Mouse (Mus musculus): ENCODE data around the gene Wdr43.

- TF ChIP-seq CTCF (IDR thresholded peaks at IDR 0.05 in 2 of 3, conservative IDR thresholded peaks at IDR 0.05 in 1 of 3; ENCODE audit: control insufficient read depth in 1 of 3, insufficient read depth in 1 of 3, low read depth in 2 of 3, low read length in 3 of 3, poor library complexity in 1 of 3, severe bottlenecking in 1 of 3): no peak
- TF ChIP-seq POLR2A (IDR thresholded peaks at IDR 0.05; ENCODE audit: control insufficient read depth in 1 of 2, insufficient read depth in 1 of 2, low read depth in 1 of 2, low read length in 2 of 2, poor library complexity in 1 of 2): no peak
- TF ChIP-seq MAFK (IDR thresholded peaks at IDR 0.05; ENCODE audit: borderline replicate concordance, low read depth, low read length): no peak
- TF ChIP-seq MXI1 (IDR thresholded peaks at IDR 0.05; ENCODE audit: low read depth, low read length): no peak
- TF ChIP-seq ZKSCAN1 (IDR thresholded peaks at IDR 0.05; ENCODE audit: low read depth, low read length): no peak
- TF ChIP-seq GATA1 (IDR thresholded peaks at IDR 0.05; ENCODE audit: low read depth, low read length): no peak
- TF ChIP-seq E2F4 (IDR thresholded peaks at IDR 0.05; ENCODE audit: borderline replicate concordance, low read depth, low read length): no peak
These were observed 67.6 kb downstream of the Wdr43 start for GRCm38 (mm10) chr17:71683281-71683680.
